Mouse (Mus musculus): Measurements from ENCODE around the gene Zmynd8.

DNA sequence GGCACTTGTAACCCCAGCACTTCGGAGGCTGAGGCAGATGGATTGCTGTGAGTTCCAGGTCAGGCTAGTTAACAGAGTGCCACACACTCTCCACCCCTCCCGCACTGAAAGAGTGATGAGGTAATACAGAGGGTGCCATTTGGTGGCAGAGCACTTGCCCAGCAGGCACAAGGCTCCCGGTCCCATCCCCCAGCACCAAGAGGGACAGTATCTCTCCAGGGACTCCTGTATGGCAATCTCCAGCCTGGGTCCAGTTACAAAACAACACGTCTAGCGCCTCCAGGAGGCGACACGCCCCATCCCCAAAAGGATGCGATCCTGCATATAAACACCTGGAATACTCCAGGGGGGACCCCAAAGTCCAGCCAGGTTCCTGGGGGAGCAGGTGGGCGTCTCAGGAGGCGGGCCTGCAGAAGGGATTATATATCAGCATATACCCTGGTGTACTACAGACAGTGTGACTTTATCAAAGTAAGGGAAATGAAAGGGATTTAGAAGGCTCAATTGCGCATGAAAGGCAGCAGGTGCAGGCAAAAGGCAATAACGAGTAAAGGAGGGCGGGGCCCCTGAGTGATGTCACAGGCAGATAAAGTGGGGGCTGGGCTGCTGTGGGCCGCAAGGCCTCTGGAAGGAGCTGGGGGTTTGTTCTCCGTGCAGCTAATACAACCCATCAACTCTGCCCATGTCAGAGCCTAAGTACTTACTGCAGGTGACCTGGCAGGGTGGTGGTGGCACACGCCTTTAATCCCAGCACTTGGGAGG, 44.4 kb downstream of the Zmynd8 start:
- TF ChIP-seq CTCF (conservative IDR thresholded peaks at IDR 0.05; ENCODE audit: insufficient read depth, insufficient read length, low read depth, low read length) (no peak), POLR2A (IDR thresholded peaks at IDR 0.05; ENCODE audit: low read depth, low read length) (no peak)
